Mouse (Mus musculus) olfactory bulb, adult 2 months (tissue): ENCODE data around the gene Rab3a.

Source experiments
- CTCF ChIP-seq: fragments of 200-500 bp; IDR thresholded peaks from 2 replicates; pipeline ENCODE4 v1.5.1; 2012; ENCODE audit warnings: low read depth, mild to moderate bottlenecking, low read length, moderate library complexity; ENCODE audit not compliant: insufficient read depth
- POLR2A ChIP-seq: fragments of 200-500 bp; IDR thresholded peaks from 2 replicates; pipeline ENCODE4 v1.6.1; 2012; ENCODE audit warnings: mild to moderate bottlenecking, low read depth, low read length, moderate library complexity; ENCODE audit not compliant: insufficient read depth

GRCm38 (mm10) chr8:70709794-70710193 is 44.7 kb upstream of the Rab3a start:
- TF ChIP-seq CTCF, result no peak
- TF ChIP-seq POLR2A, result no peak
